Mouse (Mus musculus) erythroblast, embryonic 14.5 days (primary cell): ENCODE results near the gene Hnrnpul2.

Experiments used
- GATA1 ChIP-seq: IDR thresholded peaks from 2 replicates; pipeline ENCODE4 v1.6.1; 2012; ENCODE audit warnings: low read length, inconsistent platforms, mixed read lengths
- TAL1 ChIP-seq: IDR thresholded peaks from 3 replicates; pipeline ENCODE4 v1.6.1; 2012; ENCODE audit warnings: low read length, inconsistent platforms, mixed read lengths

DNA sequence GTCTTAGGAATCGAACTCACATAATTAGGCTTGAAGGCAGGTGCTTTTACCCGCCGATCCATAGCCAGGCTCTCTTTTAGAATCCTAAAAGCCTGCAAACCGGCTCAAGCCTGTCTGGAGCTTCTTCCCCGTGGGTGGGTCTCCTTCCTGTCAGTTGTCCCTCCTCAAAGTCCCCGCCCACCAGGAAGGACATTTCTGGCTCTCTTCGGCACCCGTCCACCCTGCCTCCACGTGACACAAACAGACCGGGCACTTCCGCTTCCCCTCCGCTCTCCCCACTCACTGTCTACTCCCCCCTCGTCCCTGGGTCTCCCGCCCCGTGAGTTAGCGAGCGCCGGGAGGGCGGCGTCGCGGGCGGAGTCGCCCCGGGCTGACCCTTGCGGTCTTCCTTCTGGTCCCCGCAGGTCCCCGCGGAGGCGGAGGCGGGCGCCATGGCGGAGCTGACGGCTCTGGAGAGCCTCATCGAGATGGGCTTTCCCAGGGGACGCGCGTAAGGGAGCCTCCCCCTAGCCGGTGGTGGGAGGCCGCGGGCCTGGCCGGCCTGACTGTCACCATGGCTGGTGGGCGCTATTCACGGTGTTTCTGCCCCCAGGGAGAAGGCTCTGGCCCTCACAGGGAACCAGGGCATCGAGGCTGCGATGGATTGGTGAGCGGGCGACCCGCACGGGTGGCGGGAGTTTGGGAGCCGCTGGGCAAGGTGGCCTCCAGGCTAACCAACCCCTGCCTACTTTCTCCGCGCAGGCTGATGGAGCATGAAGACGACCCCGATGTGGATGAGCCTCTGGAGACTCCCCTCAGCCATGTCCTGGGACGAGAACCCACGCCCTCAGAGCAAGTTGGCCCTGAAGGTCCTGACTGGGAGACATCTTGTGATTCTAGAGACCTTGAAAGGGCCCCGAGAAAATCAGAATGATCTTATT, 51.7 kb downstream of the Hnrnpul2 start, which contains the start of gene Ubxn1:
- TF ChIP-seq GATA1 (no peak), TAL1 (no peak)
